Mouse (Mus musculus) liver, postnatal 0 days (tissue): ENCODE results near the gene Myo1d. TPM values are rescaled to one million over a fixed set of nuclear protein-coding genes. Genes with fewer than 3 reads are reported as not detected.

Source experiments
- ATAC-seq: fragments of 200-750 bp; cut with Nextera tagmentation; 2 replicates; pipeline ENCODE4 v1.8.0; 2017; ENCODE audit warnings: mild to moderate bottlenecking, moderate library complexity
- DNase-seq: peaks from one replicate; pipeline ENCODE4 v3.0.0-alpha.2; 2016
- H3K27ac ChIP-seq: fragments of 300-500 bp; sonication (generic); 2 replicates; pipeline ENCODE4 v1.5.1; 2014; ENCODE audit warnings: antibody characterized with exemption, moderate library complexity, mild to moderate bottlenecking, low read depth
- H3K27me3 ChIP-seq: fragments of 300-500 bp; sonication (generic); 2 replicates; pipeline ENCODE4 v1.6.1; 2014; ENCODE audit warnings: low read length, control low read depth, mixed read lengths; ENCODE audit not compliant: insufficient read depth
- H3K36me3 ChIP-seq: fragments of 300-500 bp; sonication (generic); replicated peaks from 2 replicates; pipeline ENCODE4 v1.6.1; 2014; ENCODE audit warnings: mild to moderate bottlenecking, control low read depth, low read length, moderate library complexity, mixed read lengths; ENCODE audit not compliant: insufficient read depth
- H3K4me1 ChIP-seq: fragments of 300-500 bp; sonication (generic); 2 replicates; pipeline ENCODE4 v1.6.1; 2014; ENCODE audit warnings: antibody characterized with exemption, mild to moderate bottlenecking, control low read depth; ENCODE audit not compliant: insufficient read depth
- H3K4me2 ChIP-seq: fragments of 300-500 bp; sonication (generic); 2 replicates; pipeline ENCODE4 v1.6.1; 2014; ENCODE audit warnings: low read depth, mild to moderate bottlenecking, low read length, moderate library complexity, mixed read lengths
- H3K4me3 ChIP-seq: fragments of 300-500 bp; sonication (generic); 2 replicates; pipeline ENCODE4 v1.5.1; 2014; ENCODE audit warnings: low read depth, low read length
- H3K9ac ChIP-seq: fragments of 300-500 bp; sonication (generic); replicated peaks from 2 replicates; pipeline ENCODE4 v1.6.1; 2014; ENCODE audit warnings: mild to moderate bottlenecking, moderate library complexity
- H3K9me3 ChIP-seq: fragments of 300-500 bp; sonication (generic); 2 replicates; pipeline ENCODE4 v1.6.1; 2016; ENCODE audit warnings: mild to moderate bottlenecking, control low read depth, low read length, mixed read lengths
- CTCF ChIP-seq: sonication (generic); IDR thresholded peaks from 2 replicates; pipeline ENCODE4 v1.5.1; 2016; ENCODE audit warnings: antibody characterized with exemption, low read depth
- EP300 ChIP-seq: IDR thresholded peaks from 2 replicates; pipeline ENCODE4 v1.6.1; 2016; ENCODE audit warnings: antibody characterized with exemption, low read depth, mild to moderate bottlenecking
- WGBS: fragments of 180-500 bp; shearing (Covaris S2); extraction: QIAGEN DNeasy Blood & Tissue Kit; methylation state at CpG from one replicate; pipeline ENCODE4 v1.1.7; 2014; ENCODE audit not compliant: insufficient replicate concordance; 5-methylcytosine and 5-hydroxymethylcytosine counted together
- polyA plus RNA-seq: library from polyadenylated mRNA; unstranded; fragments of >200 nt; fragmentation: Nextera tagmentation; extraction: Ambion mirVana; gene quantifications from 2 replicates; pipeline ENCODE4 v1.2.1, GENCODE M21; 2015

Myo1d gene
- polyA plus RNA-seq, 1 experiment from 2014 or later: 4.6 TPM

GRCm38 (mm10) chr11:80766472-80767319, 13.1 kb downstream of the Myo1d start:
- Histone ChIP-seq H3K4me2 (no peak overlapping the region), H3K27me3 (no peaks in the 10 kb centered on the region), H3K36me3 (no peaks in the 10 kb centered on the region), H3K4me3 (no peak overlapping the region), H3K9ac (no peak overlapping the region; the same call in 1 of the 2 replicates), H3K9me3 (no peaks in the 10 kb centered on the region), H3K4me1 (no peaks in the 10 kb centered on the region; the same call in 1 of the 2 replicates), H3K27ac (0 out of 2 replicates have a peak overlapping the region, but pooled peaks have one; percentile 30)
- 60% methylated on average over 6 of the region's 6 CpGs for WGBS
- ATAC-seq: peak; percentile 45; the same call in 1 of the 2 replicates
- no peak for DNase-seq
- TF ChIP-seq EP300 (peak; percentile 82), CTCF (no peak)

- no peak overlapping the region for H3K4me2 ChIP-seq
- ATAC-seq (no peak), DNase-seq (no peak)
- no peaks in the 10 kb centered on the region for H3K27me3 ChIP-seq
- no peaks in the 10 kb centered on the region for H3K36me3 ChIP-seq
- H3K4me3 ChIP-seq: no peak overlapping the region
- no peak overlapping the region for H3K9ac ChIP-seq
- H3K9me3 ChIP-seq: no peaks in the 10 kb centered on the region
- WGBS: 86% methylated on average over 4 of the region's 4 CpGs
- TF ChIP-seq EP300 (no peak), CTCF (no peak)
- H3K27ac ChIP-seq: 0 out of 2 replicates have a peak overlapping the region, but pooled peaks have one; percentile 30
- peaks cover 5% of the 10 kb centered on the region; the same call in 1 of the 2 replicates for H3K4me1 ChIP-seq
Measured at GRCm38 (mm10) chr11:80766068-80766467, 13.8 kb downstream of the Myo1d start.

- TF ChIP-seq EP300 (no peak), CTCF (no peak)
- Histone ChIP-seq H3K4me1 (peaks cover 5% of the 10 kb centered on the region; the same call in 1 of the 2 replicates), H3K27ac (no peak overlapping the region), H3K27me3 (no peaks in the 10 kb centered on the region), H3K9ac (no peak overlapping the region), H3K4me2 (no peak overlapping the region), H3K36me3 (no peaks in the 10 kb centered on the region), H3K9me3 (no peaks in the 10 kb centered on the region), H3K4me3 (no peak overlapping the region)
- DNase-seq: no peak
- WGBS: 67% methylated on average over 4 of the region's 4 CpGs
- ATAC-seq: no peak
Measured at GRCm38 (mm10) chr11:80762066-80762465, 17.8 kb downstream of the Myo1d start.

- Histone ChIP-seq H3K4me3 (no peak overlapping the region), H3K27me3 (no peaks in the 10 kb centered on the region), H3K36me3 (no peaks in the 10 kb centered on the region), H3K27ac (no peak overlapping the region), H3K4me1 (peaks cover 5% of the 10 kb centered on the region; the same call in 1 of the 2 replicates), H3K9ac (no peak overlapping the region), H3K4me2 (no peak overlapping the region), H3K9me3 (no peaks in the 10 kb centered on the region)
- 63% methylated on average over 3 of the region's 3 CpGs for WGBS
- DNase-seq (no peak), ATAC-seq (0 out of 2 replicates have a peak, but pooled peaks have one; percentile 38)
- TF ChIP-seq EP300 (peak; percentile 93), CTCF (no peak)
Measured at GRCm38 (mm10) chr11:80761285-80761974, 18.4 kb downstream of the Myo1d start.

GRCm38 (mm10) chr11:80759023-80759422, 20.8 kb downstream of the Myo1d start:
- whole genome bisulfite sequencing: 80% methylated on average over 3 of the region's 3 CpGs
- no peak for TF ChIP-seq EP300
- no peak for TF ChIP-seq CTCF

GRCm38 (mm10) chr11:80754201-80754600, 25.6 kb downstream of the Myo1d start:
- TF ChIP-seq EP300 (no peak), CTCF (no peak)
- H3K9ac ChIP-seq: no peak overlapping the region
- WGBS: 72% methylated on average over 2 of the region's 2 CpGs
- ATAC-seq (no peak), DNase-seq (no peak)
- no peaks in the 10 kb centered on the region for H3K9me3 ChIP-seq
- no peaks in the 10 kb centered on the region for H3K36me3 ChIP-seq
- H3K4me1 ChIP-seq: no peaks in the 10 kb centered on the region
- no peak overlapping the region for H3K4me3 ChIP-seq
- no peak overlapping the region for H3K4me2 ChIP-seq
- no peaks in the 10 kb centered on the region for H3K27me3 ChIP-seq
- no peak overlapping the region for H3K27ac ChIP-seq

More at GRCm38 (mm10) chr11:80759023-80759422, 20.8 kb downstream of the Myo1d start:
- H3K27me3 ChIP-seq: no peaks in the 10 kb centered on the region
- H3K4me3 ChIP-seq: no peak overlapping the region
- no peak overlapping the region for H3K27ac ChIP-seq
- no peak for ATAC-seq
- H3K36me3 ChIP-seq: no peaks in the 10 kb centered on the region
- H3K4me2 ChIP-seq: no peak overlapping the region
- H3K9me3 ChIP-seq: no peaks in the 10 kb centered on the region
- DNase-seq: no peak
- no peak overlapping the region for H3K9ac ChIP-seq
- peaks cover 5% of the 10 kb centered on the region; the same call in 1 of the 2 replicates for H3K4me1 ChIP-seq
